Mouse (Mus musculus): ENCODE measurements around the gene Satl1. TPM values are rescaled to one million over a fixed set of nuclear protein-coding genes. Genes with fewer than 3 reads are reported as not detected.
"Not testable (repeated sequence)": the region's sequence is repeated elsewhere in the genome, so short reads cannot be mapped to it uniquely, and the experiment has no call there.

The Satl1 gene
- polyA plus RNA-seq (2012; ENCODE audit: insufficient read depth, insufficient read length, missing spikeins): not detected in 2 replicates

- Histone ChIP-seq H3K4me1 (ENCODE audit: control insufficient read depth, insufficient read depth, low read length) (no peaks in the 10 kb centered on the region), H3K27ac (ENCODE audit: insufficient read depth, low read depth, low read length) (no peak within 1 kb of the TSS), H3K4me3 (ENCODE audit: insufficient read depth, low read length) (no peak within 1 kb of the TSS)
- TF ChIP-seq POLR2A (IDR thresholded peaks at IDR 0.05; ENCODE audit: borderline replicate concordance, low read depth, low read length) (no peak), CTCF (IDR thresholded peaks at IDR 0.05; ENCODE audit: low read depth, low read length) (no peak)
Observed at GRCm38 (mm10) chrX:112406679-112407078, at the start of gene Satl1. Gene Satl1 (minus strand): TSS chrX:112406779.

DNA sequence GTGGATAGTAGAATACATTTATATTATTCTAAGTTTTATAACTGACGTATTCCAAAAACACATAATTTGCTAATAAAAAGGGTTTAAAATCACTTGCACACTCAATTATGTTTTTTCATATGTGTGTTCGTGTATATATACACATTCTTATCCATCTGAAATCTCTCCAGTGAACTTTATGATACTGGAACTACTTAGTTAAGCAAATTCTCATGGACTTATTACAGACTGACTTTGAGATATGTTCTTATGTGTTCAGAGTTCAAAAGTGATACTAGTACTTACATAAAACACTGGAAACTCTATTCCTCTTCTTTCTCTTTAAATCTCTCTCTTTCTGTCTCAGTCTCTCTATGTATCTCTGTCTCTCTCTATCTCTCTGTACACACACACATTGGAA lies 31.5 kb upstream of the Satl1 start:
- no peak overlapping the region for H3K4me3 ChIP-seq (ENCODE audit: insufficient read depth, low read length)
- TF ChIP-seq CTCF (IDR thresholded peaks at IDR 0.05; ENCODE audit: low read depth, low read length) (no peak), POLR2A (IDR thresholded peaks at IDR 0.05; ENCODE audit: borderline replicate concordance, low read depth, low read length) (no peak)
- no peaks in the 10 kb centered on the region for H3K4me1 ChIP-seq (ENCODE audit: control insufficient read depth, insufficient read depth, low read length)
- H3K27ac ChIP-seq (ENCODE audit: insufficient read depth, low read depth, low read length): no peak overlapping the region

GRCm38 (mm10) chrX:112437580-112437979 lies 31.0 kb upstream of the Satl1 start:
- Histone ChIP-seq H3K4me1 (ENCODE audit: control insufficient read depth, insufficient read depth, low read length) (no peaks in the 10 kb centered on the region), H3K27ac (ENCODE audit: insufficient read depth, low read depth, low read length) (no peak overlapping the region), H3K4me3 (ENCODE audit: insufficient read depth, low read length) (no peak overlapping the region)
- TF ChIP-seq CTCF (IDR thresholded peaks at IDR 0.05; ENCODE audit: low read depth, low read length) (no peak), POLR2A (IDR thresholded peaks at IDR 0.05; ENCODE audit: borderline replicate concordance, low read depth, low read length) (no peak)

- H3K27ac ChIP-seq (ENCODE audit: insufficient read depth, low read depth, low read length); H3K4me1 ChIP-seq (ENCODE audit: control insufficient read depth, insufficient read depth, low read length): not testable (repeated sequence)
Observed at GRCm38 (mm10) chrX:112422998-112423397, 16.4 kb upstream of the Satl1 start.

GRCm38 (mm10) chrX:112412309-112412708 lies 5.7 kb upstream of the Satl1 start:
- no peak for TF ChIP-seq CTCF (IDR thresholded peaks at IDR 0.05; ENCODE audit: low read depth, low read length)
- no peak for TF ChIP-seq POLR2A (IDR thresholded peaks at IDR 0.05; ENCODE audit: borderline replicate concordance, low read depth, low read length)
- no peaks in the 10 kb centered on the region for H3K4me1 ChIP-seq (ENCODE audit: control insufficient read depth, insufficient read depth, low read length)

More at GRCm38 (mm10) chrX:112422998-112423397, 16.4 kb upstream of the Satl1 start:
- not testable (repeated sequence) for H3K4me3 ChIP-seq (ENCODE audit: insufficient read depth, low read length)

DNA sequence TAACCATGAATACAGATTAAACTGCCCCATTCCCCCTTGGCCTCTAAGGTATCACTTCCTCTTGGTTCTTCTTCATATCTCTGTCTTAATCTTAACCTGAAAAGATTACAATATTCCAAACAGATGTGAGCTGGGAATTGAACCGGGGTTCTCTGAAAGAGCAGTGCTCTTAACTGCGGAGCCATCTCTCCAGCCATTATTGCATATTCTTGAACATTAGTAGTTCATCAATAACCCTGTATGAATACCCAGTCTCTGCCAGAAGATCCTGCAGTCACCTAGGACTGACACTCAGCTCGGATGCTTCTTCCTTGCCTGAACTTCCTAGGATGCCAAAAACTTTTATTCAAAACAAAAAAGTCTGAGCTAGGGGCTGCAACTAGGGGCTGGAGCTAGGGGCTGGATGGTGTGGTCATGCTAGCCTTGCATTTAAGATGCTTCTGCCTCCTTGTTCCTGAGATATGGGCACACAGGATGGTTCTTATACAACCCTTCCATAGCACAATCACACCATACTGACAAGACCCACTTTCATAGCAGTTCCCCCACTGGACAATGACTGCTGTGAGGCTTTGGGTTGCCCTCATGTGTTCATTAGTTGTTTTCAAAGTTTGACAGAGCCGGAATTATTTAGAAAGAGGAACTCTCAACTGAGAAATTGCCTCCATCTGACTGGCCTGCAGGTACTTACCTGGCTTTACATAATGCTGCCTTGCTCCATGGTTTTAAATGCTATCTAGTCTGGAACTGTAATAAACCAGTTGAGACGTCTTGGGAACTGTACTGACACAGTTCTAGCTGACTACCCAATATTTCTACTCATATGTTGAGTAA lies 35.8 kb downstream of the Satl1 start:
- not testable (repeated sequence) for H3K4me1 ChIP-seq (ENCODE audit: control insufficient read depth, insufficient read depth, low read length); H3K27ac ChIP-seq (ENCODE audit: insufficient read depth, low read depth, low read length); H3K4me3 ChIP-seq (ENCODE audit: insufficient read depth, low read length)

More at GRCm38 (mm10) chrX:112412309-112412708, 5.7 kb upstream of the Satl1 start:
- Histone ChIP-seq H3K4me3 (ENCODE audit: insufficient read depth, low read length) (no peak overlapping the region), H3K27ac (ENCODE audit: insufficient read depth, low read depth, low read length) (no peak overlapping the region)

DNA sequence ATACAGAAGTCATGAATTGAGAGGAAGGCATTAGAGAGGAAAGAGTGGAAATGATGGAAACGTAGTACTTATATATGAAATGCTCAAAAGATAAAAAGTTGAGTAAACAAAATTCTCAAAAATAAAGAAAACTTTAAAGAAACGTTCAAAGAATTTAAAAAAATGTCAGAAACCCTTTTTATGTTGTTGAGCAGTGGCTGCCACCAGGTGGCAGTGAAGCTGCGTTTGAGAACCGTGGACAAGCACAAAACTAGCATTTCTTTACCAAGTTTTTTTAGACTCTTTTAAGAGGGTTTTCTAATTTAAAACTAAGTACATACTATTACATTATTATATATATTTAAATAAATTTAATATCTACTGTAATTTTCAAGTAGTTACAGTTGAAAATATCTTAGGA lies 38.2 kb downstream of the Satl1 start:
- no peak for TF ChIP-seq CTCF (IDR thresholded peaks at IDR 0.05; ENCODE audit: low read depth, low read length)
- Histone ChIP-seq H3K4me1 (ENCODE audit: control insufficient read depth, insufficient read depth, low read length) (no peaks in the 10 kb centered on the region), H3K4me3 (ENCODE audit: insufficient read depth, low read length) (no peak overlapping the region), H3K27ac (ENCODE audit: insufficient read depth, low read depth, low read length) (no peak overlapping the region)

DNA sequence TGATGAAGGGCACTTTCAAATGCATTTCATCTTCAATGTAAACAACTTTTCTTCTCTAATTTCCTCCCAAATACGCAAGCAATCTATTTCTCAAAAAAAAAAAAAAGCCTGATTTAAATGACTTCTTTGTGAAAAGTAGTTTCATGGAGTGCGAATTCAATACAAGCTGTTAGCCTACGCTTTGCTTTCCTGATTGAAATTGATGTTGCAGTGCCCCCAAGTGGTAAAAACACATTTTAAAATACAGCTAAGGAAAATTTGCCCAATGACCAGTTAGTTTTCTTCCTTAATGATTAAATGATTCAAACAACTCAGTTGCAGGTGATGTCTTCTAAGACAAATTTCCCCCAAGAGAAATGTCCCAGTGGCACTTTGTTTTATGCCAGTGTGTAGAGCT lies 58.2 kb downstream of the Satl1 start:
- TF ChIP-seq POLR2A (IDR thresholded peaks at IDR 0.05; ENCODE audit: borderline replicate concordance, low read depth, low read length) (no peak), CTCF (IDR thresholded peaks at IDR 0.05; ENCODE audit: low read depth, low read length) (no peak)
- H3K27ac ChIP-seq (ENCODE audit: insufficient read depth, low read depth, low read length): no peak overlapping the region
- H3K4me1 ChIP-seq (ENCODE audit: control insufficient read depth, insufficient read depth, low read length): no peaks in the 10 kb centered on the region
- no peak overlapping the region for H3K4me3 ChIP-seq (ENCODE audit: insufficient read depth, low read length)

GRCm38 (mm10) chrX:112347467-112348394 lies 58.8 kb downstream of the Satl1 start:
- no peak overlapping the region for H3K27ac ChIP-seq (ENCODE audit: insufficient read depth, low read depth, low read length)
- no peak overlapping the region for H3K4me3 ChIP-seq (ENCODE audit: insufficient read depth, low read length)
- no peak for TF ChIP-seq POLR2A (IDR thresholded peaks at IDR 0.05; ENCODE audit: borderline replicate concordance, low read depth, low read length)
- TF ChIP-seq CTCF (IDR thresholded peaks at IDR 0.05; ENCODE audit: low read depth, low read length): no peak
- H3K4me1 ChIP-seq (ENCODE audit: control insufficient read depth, insufficient read depth, low read length): no peaks in the 10 kb centered on the region

- no peak for TF ChIP-seq POLR2A (IDR thresholded peaks at IDR 0.05; ENCODE audit: borderline replicate concordance, low read depth, low read length)
- no peak for TF ChIP-seq CTCF (IDR thresholded peaks at IDR 0.05; ENCODE audit: low read depth, low read length)
- H3K27ac ChIP-seq (ENCODE audit: insufficient read depth, low read depth, low read length): no peak overlapping the region
- H3K4me3 ChIP-seq (ENCODE audit: insufficient read depth, low read length): no peak overlapping the region
- H3K4me1 ChIP-seq (ENCODE audit: control insufficient read depth, insufficient read depth, low read length): no peaks in the 10 kb centered on the region
Observed at GRCm38 (mm10) chrX:112339486-112339885, 67.1 kb downstream of the Satl1 start.

Other genes starting within 250 kb of the Satl1 start
- not detected in 2 replicates for gene 4933403O08Rik, start 167.7 kb downstream of the Satl1 start, polyA plus RNA-seq (2012; ENCODE audit: insufficient read depth, insufficient read length, missing spikeins)
- 17.8 and 18.3 TPM in 2 replicates for gene Apool, start 95.4 kb downstream of the Satl1 start, polyA plus RNA-seq (2012; ENCODE audit: insufficient read depth, insufficient read length, missing spikeins)
- gene 2010106E10Rik, start 88.5 kb upstream of the Satl1 start, polyA plus RNA-seq (2012; ENCODE audit: insufficient read depth, insufficient read length, missing spikeins): not detected in 2 replicates
- not detected in 2 replicates for gene Zfp711, start 193.7 kb upstream of the Satl1 start, polyA plus RNA-seq (2012; ENCODE audit: insufficient read depth, insufficient read length, missing spikeins)